Mouse (Mus musculus) frontal cortex, adult 2 months (tissue): ENCODE results near the gene Khdrbs1. TPM values are rescaled to one million over a fixed set of nuclear protein-coding genes. Genes with fewer than 3 reads are reported as not detected.
"Not testable (repeated sequence)": the region's sequence is repeated elsewhere in the genome, so short reads cannot be mapped to it uniquely, and the experiment has no call there.

Experiments
- DNase-seq, 2 experiments: peaks; one replicate each; pipeline ENCODE4 v3.0.0; 2022; ENCODE audit warnings: low spot score in 1 of 2; ENCODE audit errors: extremely low spot score in 1 of 2
- polyA plus RNA-seq: library from polyadenylated mRNA; depleted of rRNA; stranded (reverse); fragments of >200 nt; gene quantifications from 2 replicates; pipeline ENCODE4 v1.2.3, GENCODE M21; 2012

Gene Khdrbs1
- polyA plus RNA-seq, 1 experiment = 52.0 TPM

DNA sequence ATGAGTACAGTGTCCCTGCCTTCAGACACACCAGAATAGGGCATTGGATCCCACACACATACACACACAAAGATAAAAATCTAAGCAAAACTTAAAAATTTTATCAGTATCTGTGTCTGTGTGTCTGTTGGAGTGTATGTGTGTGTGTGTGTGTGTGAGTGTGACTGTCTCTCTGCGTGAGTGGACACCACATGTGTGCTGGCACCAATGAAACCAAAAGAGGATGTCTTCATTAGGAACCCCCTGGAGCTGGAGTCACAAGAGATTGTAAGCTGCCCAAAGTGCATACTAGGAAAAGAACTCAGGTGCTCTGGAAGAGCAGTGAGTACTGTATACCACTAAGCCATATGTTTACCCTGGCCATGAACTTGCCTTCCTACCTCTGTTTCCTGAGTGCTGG, 4.0 kb upstream of the Khdrbs1 start:
- DNase-seq = no peak

DNA sequence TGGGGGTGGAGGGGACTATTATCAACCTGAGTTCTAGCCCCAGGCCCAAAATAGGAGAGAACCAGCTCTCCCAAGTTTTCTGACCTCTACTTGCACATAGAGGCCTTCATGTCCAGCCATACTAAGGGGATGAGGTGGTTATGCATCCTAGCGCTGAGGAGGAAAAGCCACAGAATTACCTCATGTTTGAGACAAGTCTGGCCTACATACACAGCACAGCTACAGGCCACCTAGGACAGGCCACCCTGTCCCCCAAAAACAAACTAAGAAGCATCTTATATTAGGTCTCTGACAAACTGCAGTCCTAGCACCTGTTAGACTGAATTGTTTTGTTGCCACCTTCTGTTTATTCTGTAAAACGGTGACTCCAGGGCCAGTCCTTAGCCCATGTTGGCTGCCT, 1.4 kb upstream of the Khdrbs1 start:
- DNase-seq = no peak

DNA sequence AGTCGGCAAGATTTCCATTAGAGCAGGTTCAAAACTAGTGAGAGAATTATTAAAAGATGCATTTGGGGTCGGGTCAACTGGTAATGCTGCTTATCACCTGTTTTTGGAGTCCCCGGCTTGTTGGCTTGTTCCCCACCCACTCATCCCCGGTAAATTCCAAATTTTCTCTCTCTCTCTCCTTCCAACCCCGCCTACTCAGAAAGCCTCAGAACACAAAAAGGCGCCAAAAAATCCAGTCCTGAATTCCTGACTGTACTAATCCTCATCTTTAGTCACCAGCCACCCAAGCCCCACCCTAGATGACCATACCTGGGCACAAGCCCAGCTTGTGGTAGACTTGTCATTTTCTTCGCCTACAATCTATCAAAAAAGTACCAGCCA, 897 bp upstream of the Khdrbs1 start:
- no peak for DNase-seq

DNA sequence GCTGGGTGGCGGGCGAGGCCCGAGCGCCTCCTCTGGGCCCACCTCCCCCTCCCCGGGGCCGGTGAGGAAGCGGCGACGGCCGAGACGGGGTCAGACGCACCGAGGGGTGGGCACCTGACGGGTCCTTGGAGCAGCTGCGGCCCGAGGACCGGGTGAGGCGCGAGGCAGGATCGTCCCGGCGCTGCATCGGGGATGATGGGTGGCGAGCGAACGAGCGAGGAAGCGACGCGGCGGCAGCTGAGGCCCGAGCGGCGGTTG, 200 bp downstream of the Khdrbs1 start:
- DNase-seq = no peak

DNA sequence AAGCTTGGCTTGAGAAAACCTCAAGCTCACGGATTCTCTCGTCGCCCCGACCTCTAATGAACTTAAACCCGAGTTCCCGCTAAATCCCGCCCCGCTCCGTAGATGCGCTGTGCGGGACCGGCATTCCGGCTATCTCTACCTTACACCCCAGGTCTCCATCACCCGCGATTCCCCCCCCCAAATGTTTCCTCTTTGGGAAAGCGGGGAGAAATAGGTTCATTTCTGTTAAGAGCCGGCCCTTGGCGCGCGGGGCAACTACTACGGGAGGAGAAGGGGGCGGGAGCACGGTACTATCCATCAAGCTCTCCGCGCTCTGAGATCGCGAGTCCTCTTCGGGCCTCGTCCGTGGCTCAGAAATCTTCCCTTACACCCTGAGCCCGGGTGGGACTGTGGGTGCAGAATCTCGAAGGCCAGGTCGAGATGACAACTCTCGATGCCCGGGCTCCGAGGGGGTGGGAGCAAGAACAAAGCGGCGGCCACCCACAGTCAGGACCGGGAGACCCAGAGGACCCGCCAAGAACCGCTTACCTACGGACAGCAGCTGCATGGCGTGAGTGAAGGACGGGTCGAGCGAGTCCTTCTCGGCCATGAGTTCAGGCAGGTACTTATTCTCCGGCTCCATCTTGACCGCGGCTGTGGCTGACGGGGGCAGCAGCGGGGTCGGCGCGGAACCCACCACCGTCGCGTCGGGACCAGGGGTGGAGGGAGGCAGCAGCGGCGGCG, 691 bp downstream of the Khdrbs1 start:
- peak; percentile 7 to 31 for DNase-seq

DNA sequence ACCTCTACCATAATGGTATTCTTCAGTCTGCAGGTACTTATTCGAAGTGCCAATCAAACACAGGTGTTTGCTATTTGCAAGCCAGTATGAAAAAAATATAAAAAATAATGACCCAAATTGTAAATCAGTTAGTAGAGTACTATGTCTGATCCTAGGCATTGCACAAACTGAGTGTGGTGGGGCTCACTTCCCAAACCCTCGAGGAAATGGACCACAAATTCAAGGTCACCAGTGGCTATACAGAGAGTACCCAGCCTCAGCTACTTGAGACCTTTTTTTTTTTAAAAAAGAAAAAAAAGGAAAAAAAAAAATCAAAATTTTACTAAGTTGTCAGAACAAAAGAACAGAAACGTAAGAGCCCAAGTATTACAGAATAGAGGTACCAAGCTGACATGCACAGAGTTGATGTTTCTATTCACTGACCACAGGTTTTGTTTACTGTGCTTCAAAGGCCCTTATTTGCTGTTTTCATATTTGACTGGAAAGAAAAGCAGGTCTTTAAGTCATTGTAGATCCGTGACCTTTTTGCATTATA, 2.9 kb downstream of the Khdrbs1 start:
- no peak for DNase-seq

DNA sequence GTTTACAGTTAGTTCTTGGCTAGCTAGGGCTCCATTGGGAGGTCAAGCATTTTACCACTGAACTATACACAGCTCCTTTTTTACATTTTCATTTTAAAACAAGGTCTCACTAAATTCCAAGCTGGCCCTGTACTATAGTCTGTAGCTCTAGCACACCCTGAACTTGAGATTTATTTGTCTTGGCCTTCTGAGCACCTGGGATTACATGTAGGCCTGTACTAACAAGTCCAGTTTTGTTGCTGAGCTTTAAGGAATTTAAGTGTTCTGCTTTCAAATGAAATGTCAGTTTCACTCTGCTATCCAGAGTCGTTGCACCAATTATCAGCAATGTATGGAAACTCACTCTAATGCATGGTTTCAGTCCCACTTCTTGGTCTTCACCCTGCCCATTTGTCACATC, 5.9 kb downstream of the Khdrbs1 start:
- no peak for DNase-seq

DNA sequence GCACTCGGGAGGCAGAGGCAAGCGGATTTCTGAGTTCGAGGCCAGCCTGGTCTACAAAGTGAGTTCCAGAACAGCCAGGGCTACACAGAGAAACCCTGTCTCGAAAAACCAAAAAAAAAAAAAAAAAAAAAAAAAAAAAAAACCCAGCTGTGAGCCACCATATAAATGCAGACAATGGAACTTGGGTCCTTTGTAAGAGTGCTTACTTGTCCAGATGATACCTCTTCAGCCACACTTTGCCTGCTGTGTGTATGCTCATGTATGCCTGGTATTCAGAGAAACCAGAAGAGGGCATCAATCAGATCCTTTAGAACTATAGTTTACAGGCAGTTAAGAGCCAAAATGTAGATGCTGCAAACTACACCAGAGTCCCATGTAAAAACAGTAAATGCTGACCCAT, 6.6 kb downstream of the Khdrbs1 start:
- not testable (repeated sequence) for DNase-seq

DNA sequence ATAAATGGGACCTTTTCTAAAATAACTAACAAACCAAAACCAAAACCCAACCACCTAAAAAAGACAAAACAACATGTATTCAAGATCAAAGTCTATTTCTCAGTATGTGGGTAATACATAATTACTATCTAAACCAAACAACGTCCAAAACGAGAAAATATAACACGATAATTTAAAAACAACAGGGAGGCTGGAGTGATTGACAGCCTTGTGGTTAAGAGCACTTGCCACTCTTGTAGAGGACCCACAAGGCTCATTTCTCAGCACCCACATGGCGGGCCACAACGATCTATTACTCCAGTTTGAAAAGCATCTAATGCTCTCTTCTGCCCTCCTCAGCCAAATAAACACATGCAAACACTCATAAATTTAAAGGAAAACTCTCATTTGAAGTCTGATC, 10.7 kb downstream of the Khdrbs1 start:
- no peak for DNase-seq

DNA sequence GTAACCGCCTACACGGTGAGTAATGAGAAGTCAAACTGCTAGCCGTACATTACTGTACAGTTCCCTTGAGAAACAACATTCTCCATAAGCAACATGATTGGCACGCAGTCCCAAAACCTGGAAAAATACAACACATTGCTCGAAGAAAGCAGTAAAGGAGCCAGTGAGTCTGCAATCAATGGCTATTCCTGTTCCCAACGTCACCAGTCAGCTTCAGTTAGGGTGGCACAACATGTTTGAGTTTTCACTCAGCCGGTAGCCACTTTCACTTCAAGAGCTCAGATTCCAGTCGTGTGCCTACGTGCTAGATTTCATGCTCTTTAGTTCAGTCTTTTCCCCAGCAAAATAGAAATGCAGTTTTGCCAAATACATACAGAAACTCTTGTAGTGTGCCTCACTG, 25.8 kb downstream of the Khdrbs1 start:
- peak in 1 of 2 experiments; percentile 52 for DNase-seq

DNA sequence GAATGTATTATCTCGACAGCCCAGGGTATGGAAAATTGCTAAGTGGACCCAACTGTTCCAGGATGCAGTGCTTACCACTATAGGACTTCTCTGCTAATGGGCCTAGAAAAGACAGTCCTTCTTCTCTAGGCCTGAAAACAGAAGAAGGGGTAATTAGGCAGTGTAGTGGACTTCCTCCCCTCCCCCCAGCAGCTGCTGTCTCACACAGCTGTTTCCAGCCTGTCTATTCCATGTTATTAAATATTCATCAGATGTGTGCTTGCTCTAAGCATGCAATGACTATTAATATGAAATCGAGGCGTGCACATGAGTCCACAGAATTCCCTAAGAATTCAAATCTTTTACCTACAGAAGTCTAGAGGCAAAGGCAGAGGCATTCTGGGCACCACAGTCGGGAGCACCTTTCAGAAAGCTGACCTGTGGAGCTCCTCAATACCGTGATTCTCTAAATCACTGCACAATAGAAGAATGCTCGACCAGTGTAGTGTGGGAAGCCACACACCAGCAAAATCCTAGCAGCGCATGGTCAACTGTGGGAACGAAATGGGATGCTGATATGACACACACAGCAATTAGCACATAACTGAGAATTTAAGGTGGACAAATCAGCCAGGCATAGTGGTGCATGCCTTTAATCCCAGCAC, 32.5 kb downstream of the Khdrbs1 start:
- no peak for DNase-seq

DNA sequence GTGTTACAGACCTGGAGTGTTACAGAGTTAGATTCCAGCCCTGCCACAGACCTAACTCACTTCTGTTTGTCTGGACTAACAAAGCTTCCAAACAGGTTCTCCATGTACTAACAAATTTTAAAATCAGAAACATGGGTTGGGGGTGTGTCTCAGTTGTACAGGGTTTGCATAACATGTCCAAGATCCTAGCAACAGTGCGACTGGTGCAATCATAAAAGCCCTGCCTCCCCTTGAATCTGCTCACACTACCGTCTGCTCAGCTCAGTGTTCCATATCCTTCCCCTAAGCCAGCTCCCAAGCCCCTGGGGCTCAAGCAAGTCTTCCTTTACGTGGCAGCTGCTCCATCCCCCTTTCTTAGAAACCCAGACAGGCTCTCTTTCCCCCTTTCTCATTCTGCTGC, 35.4 kb downstream of the Khdrbs1 start:
- no peak for DNase-seq

DNA sequence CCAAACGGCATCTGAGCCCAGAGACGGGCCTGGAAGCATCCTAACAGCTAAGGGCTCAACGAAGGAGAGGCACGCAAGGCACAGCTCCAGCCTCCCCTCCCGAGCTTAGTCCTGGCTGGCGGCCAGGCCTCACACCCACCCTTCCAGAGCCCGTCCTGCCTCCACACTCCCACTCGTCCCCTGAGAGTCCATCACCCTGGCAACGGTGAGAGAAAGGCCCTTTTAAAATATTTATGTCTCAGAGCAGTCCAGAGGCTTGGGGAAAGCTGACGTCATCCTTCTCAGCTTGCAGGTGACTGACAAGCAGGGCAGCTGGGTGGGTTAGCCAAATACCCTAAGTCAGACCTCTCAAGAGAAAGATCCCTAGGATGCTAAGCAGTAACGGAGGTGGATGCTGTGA, 39.6 kb downstream of the Khdrbs1 start:
- peak; percentile 82 to 86 for DNase-seq

DNA sequence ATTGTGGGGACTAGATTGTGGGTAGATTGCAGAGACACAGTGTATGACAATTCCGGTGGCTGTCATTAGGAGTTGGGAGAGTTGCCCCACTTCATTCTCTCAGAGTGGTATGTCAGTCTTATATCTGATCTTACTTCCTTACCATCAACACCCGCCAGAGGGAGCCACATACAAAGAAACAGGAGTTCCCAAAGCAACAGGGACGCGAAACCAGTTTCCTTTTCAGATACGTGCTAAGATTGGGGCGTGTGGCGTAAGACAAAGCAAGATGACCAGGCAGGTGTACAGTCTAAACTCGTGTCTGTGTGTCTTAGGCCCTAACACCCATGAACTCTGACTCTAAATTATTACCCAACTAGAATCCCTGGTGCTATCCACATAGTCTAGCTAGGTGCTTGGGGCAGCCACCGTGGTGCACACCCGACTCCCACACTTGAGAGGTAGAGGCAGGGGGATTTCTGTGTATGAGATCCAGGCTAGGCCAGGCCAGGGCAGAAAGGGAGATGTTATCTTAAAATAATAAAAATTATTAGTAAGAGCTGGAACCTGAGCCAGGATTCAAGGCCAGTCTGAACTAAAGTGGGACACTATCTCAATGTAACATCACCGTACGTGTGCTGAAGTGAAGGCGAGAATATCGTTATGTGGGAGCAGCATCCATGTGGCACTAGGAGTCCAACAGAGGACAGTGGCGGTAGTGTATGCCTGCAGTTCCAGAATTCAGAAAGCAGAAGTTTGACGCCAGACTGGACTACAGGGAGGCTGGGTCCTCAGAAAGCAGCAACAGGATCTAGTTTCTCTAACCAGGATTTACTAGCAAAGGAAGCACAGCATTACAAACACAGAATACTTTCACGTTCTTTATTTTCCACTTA, 40.4 kb downstream of the Khdrbs1 start:
- peak; percentile 79 to 96 for DNase-seq

DNA sequence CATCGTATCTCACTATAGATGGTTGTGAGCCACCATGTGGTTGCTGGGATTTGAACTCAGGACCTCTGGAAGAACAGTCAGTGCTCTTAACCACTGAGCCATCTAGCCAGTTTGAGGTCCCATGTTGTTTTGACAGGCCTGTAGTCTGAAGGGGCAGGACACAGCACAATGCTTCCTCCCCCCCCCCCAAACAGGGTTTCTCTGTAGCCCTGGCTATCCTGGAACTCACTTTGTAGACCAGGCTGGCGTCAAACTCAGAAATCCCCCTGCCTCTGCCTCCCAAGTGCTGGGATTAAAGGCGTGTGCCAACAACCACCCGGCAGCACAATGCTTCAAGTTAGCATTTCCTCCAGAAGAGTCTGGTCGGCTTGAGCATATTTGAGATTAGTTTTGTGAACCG, 41.4 kb downstream of the Khdrbs1 start:
- DNase-seq = not testable (repeated sequence)

DNA sequence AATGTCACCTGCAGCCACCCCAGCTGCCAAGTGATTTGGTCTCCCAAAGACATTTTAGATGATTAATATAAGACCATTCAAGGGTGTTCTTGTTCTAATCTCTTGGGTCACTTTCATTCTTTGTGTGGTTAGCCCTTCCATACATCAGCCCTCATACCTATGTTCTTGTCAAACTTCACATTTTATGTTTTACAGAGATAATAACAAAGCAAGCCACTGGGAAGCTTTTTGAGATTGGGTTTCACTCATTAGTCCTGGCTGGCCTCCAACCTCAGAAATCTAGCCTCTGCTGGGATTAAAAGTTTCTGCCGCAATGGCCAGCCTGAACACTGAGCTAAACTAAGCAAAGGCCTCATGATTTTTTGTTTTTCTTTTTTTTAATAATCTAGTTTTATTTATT, 41.9 kb downstream of the Khdrbs1 start:
- no peak for DNase-seq

DNA sequence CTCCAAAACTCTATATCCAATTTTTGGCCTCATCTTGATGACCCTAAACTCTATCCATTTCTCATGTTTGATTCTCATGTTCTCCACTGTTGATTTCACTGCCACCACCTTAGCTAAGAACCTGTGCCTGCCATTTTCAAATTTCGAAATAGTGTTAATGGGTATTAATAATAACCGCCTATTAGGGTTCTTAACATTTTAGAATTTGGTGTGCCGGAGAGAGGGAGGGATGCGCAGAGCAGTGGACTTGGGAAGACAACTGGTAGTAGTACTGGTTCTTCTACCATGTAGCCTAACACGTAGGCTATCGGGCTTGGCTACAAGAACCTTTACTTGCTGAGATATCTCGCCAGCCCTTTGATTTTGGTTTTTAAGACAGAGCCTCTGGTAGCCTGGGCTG, 44.9 kb downstream of the Khdrbs1 start:
- no peak for DNase-seq

DNA sequence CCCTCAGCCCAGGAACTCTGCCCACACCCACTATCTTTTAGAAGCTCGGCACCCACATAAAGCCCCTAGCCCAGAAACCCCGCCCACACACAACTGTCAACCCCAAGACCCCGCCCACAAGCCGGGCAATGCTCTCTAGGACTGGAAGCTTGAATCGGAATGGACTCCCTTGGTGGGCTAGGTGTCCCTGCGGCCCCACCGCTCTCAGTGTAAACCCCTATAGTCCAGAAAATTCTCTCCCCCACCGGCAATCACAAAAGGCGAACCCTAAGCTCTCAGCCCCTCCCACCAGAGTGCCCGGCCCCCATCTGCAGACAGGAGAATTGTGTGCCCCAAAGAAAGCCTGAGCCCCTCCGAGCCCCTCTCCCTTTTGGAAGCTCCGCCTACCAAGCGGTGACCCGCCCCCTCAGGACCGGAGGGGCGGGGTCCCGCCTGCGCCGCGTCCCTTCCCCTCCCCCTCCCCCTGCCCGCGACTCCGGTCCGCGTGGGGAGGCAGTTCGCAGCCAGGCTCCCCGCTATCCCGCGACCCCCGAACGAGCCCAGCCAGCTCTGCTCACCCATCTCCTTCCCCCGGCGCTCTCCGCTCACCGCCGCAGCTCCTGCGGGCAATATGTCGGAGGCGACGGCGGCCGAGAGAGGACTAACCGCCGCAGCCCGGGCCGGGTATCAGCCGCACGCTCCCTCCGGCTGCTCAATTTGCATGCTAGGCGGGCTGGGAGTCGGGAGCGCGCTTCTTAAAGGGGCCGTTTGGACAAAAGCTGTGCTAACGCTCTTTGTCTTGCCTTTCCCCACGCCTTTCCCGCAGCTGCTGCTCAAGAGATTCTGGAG, 45.7 kb downstream of the Khdrbs1 start, which contains the start of gene Tmem39b:
Gene Tmem39b, minus strand, starts transcription at position 681 of the 828 bp plus-strand sequence.
- peak; percentile 78 to 93 for DNase-seq

DNA sequence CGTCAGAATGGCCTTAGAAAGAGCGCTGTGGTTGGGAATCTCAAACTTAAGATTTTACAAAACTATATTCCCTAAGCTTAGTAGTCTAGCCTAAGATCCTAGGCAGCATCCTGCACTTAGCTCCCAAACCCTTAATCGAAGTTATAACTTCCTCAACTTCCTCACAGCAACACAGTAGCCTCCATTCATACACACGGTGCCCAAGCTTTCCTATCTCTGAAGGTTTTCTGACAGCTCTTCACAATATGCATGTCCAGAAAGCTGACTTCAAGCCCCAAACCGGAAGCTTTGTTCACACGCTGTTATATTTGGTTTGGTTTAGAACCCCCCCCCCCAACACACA, 46.3 kb downstream of the Khdrbs1 start:
- no peak for DNase-seq

DNA sequence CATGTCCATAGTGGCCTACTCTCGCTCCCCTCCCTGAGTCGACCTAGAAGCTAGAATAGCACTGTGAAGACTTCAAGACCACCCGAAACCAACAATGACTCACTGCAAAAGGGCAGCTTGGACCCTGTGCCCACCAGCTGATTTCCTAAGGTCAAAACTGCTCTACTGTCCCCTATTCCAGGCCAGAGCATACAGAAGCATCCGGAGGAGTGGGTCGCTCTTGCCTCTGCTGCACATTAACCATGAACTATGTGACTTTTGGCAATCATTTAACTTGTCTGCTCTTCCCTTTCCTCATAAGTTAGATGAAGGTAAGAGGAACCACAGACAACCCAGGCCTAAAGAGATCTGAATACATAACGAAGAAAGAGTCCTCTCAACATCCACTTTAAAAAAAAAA, 57.6 kb downstream of the Khdrbs1 start:
- DNase-seq = no peak
